Mouse (Mus musculus) heart, postnatal 14 days (tissue): ENCODE measurements around the gene Mis18bp1. TPM values are rescaled to one million over a fixed set of nuclear protein-coding genes. Genes with fewer than 3 reads are reported as not detected.

Experiments
- total RNA-seq, 2 experiments: library from RNA; stranded (reverse); gene quantifications; 2 replicates each; pipeline ENCODE4 v1.2.3; 2021

Gene Mis18bp1
- total RNA-seq, 2 experiments from 2014 or later = 1.9 to 2.2 TPM

Other genes with a start within 250 kb of the Mis18bp1 start
- 10 to 100 TPM; 14.9 to 15.9 TPM for gene Klhl28, start 207.1 kb downstream of the Mis18bp1 start, total RNA-seq
- 10 to 100 TPM; 16.1 to 19.2 TPM for gene Togaram1, start 206.8 kb downstream of the Mis18bp1 start, total RNA-seq
- gene Prpf39, start 136.3 kb downstream of the Mis18bp1 start, total RNA-seq = 10 to 100 TPM; 18.9 to 20.1 TPM
- 100 to 1,000 TPM; 204 to 219 TPM for gene Fkbp3, start 98.6 kb downstream of the Mis18bp1 start, total RNA-seq
- gene Fancm, start 97.0 kb downstream of the Mis18bp1 start, total RNA-seq = 1 to 10 TPM; 5.5 to 6.4 TPM
- gene Wdr20rt, start 52.9 kb upstream of the Mis18bp1 start, total RNA-seq = not detected